Mouse (Mus musculus) frontal cortex, adult 2 months (tissue): ENCODE measurements around the gene Tnfrsf23. TPM values are rescaled to one million over a fixed set of nuclear protein-coding genes. Genes with fewer than 3 reads are reported as not detected.
"Not testable (repeated sequence)": the region's sequence is repeated elsewhere in the genome, so short reads cannot be mapped to it uniquely, and the experiment has no call there.

Experiments used
- DNase-seq, 2 experiments: peaks; one replicate each; pipeline ENCODE4 v3.0.0; 2022; ENCODE audit warnings: low spot score in 1 of 2; ENCODE audit errors: extremely low spot score in 1 of 2
- polyA plus RNA-seq: library from polyadenylated mRNA; depleted of rRNA; stranded (reverse); fragments of >200 nt; gene quantifications from 2 replicates; pipeline ENCODE4 v1.2.3, GENCODE M21; 2012; rRNA removed

Gene Tnfrsf23
- polyA plus RNA-seq: 2.8 and 3.2 TPM in 2 replicates

GRCm38 (mm10) chr7:143685359-143686067, at the start of gene Tnfrsf23:
Gene Tnfrsf23, minus strand, starts transcription at chr7:143685872.
- DNase-seq: peak; percentile 67 to 85

- peak in 1 of 2 experiments; percentile 47 for DNase-seq
Observed at GRCm38 (mm10) chr7:143733746-143734145, 48.1 kb upstream of the Tnfrsf23 start.

- no peak for DNase-seq
Observed at GRCm38 (mm10) chr7:143729886-143730285, 44.2 kb upstream of the Tnfrsf23 start.

- no peak for DNase-seq
Observed at GRCm38 (mm10) chr7:143726396-143726795, 40.7 kb upstream of the Tnfrsf23 start.

GRCm38 (mm10) chr7:143723841-143724240, 38.2 kb upstream of the Tnfrsf23 start:
- no peak for DNase-seq

GRCm38 (mm10) chr7:143722646-143723045, 37.0 kb upstream of the Tnfrsf23 start:
- peak in 1 of 2 experiments; percentile 50 for DNase-seq

- no peak for DNase-seq
Observed at GRCm38 (mm10) chr7:143717811-143718210, 32.1 kb upstream of the Tnfrsf23 start.

GRCm38 (mm10) chr7:143713421-143713820, 27.7 kb upstream of the Tnfrsf23 start:
- DNase-seq: no peak

GRCm38 (mm10) chr7:143712771-143713348, 27.2 kb upstream of the Tnfrsf23 start:
- no peak for DNase-seq

- DNase-seq: no peak
Observed at GRCm38 (mm10) chr7:143712023-143712422, 26.4 kb upstream of the Tnfrsf23 start.

GRCm38 (mm10) chr7:143711381-143711780, 25.7 kb upstream of the Tnfrsf23 start:
- DNase-seq: no peak

GRCm38 (mm10) chr7:143709395-143709794, 23.7 kb upstream of the Tnfrsf23 start:
- no peak for DNase-seq

GRCm38 (mm10) chr7:143706697-143707438, 21.2 kb upstream of the Tnfrsf23 start:
- DNase-seq: peak; percentile 83 to 97

GRCm38 (mm10) chr7:143696140-143696539, 10.5 kb upstream of the Tnfrsf23 start:
- DNase-seq: peak in 1 of 2 experiments; percentile 56

GRCm38 (mm10) chr7:143694550-143694949, 8.9 kb upstream of the Tnfrsf23 start:
- DNase-seq: no peak

GRCm38 (mm10) chr7:143692746-143693510, 7.3 kb upstream of the Tnfrsf23 start:
- no peak for DNase-seq

- no peak for DNase-seq
Observed at GRCm38 (mm10) chr7:143691909-143692308, 6.2 kb upstream of the Tnfrsf23 start.

GRCm38 (mm10) chr7:143691181-143691580, 5.5 kb upstream of the Tnfrsf23 start:
- no peak for DNase-seq

GRCm38 (mm10) chr7:143689946-143690345, 4.3 kb upstream of the Tnfrsf23 start:
- DNase-seq: no peak

- DNase-seq: no peak
Observed at GRCm38 (mm10) chr7:143689481-143689880, 3.8 kb upstream of the Tnfrsf23 start.

GRCm38 (mm10) chr7:143686676-143687075, 1.0 kb upstream of the Tnfrsf23 start:
- DNase-seq: not testable (repeated sequence)
